Mouse (Mus musculus) thymus, postnatal 36 days (tissue): Measurements from ENCODE around the gene Tmed4.
"Not testable (repeated sequence)": the region's sequence is repeated elsewhere in the genome, so short reads cannot be mapped to it uniquely, and the experiment has no call there.

Experiments used
- DNase-seq, 2 experiments: peaks; one replicate each; pipeline ENCODE4 v3.0.0; 2022; ENCODE audit warnings: mixed read lengths in 2 of 2

Gene Tmed4

DNA sequence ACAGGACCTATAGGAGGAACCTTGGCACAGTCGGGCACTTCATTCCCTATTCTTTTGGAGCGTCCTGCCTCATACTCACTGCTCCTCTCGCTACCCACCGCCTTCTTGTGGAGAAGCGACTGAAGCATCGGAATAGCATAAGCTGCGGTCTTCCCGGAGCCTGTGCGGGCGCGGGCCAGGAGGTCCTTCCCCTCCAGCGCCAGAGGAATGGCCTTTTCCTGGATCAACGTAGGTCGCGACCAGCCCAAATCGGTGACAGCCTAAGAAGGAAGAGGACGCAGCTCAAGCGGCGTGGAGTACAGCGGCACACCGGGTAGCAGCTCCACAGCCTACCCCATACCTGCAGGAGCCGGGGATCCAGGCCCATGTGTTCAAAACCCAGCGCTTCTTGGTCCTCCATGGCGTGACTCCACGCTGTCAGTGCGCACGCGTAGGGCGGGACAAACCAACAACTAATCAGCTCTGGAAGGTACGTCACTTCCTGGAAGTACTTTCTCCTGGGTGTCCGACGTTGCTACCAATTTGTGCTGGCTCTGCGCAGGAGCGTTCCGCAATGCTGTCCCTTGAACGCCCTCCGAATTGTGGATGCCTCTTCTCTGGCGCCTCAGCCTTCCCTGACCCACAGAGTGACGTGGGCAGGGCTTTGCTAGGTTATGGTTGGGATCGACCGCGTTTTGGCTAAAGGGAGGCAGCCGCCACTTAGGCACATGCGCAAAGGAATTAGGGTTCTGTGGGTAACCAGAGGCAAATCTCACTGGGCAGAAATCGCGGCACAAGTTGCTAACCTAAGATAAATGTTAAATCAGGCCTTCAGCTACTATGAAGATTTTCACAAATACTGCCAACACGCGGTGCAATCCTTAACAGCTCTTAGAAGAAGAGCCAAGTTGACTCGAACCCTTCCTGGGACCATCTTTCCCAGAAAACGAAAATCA is 7.1 kb downstream of the Tmed4 start, which contains the start of gene Ddx56:
Gene Ddx56, minus strand, starts transcription at position 453 of the 935 bp plus-strand sequence.
- peak; percentile 86 to 89 for DNase-seq

DNA sequence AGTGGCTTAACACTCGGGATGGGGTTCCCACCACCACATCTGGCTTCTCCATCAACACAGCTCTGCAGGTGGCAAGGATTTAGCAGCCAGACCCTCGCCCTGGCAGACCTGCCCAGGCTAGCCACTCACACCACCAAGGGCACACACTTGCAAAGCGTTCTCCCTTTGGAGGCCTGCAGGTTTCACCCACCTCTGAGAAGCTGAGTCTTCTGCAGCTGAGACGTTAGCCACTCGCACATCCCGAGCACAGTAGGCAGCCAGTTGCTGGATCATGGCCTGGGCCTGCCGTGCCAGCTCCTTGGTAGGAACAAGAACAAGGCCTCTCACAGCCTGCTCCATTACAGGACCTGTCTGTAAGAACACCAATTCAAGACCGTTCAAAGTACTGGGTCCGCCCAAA is 8.0 kb downstream of the Tmed4 start:
- no peak for DNase-seq

DNA sequence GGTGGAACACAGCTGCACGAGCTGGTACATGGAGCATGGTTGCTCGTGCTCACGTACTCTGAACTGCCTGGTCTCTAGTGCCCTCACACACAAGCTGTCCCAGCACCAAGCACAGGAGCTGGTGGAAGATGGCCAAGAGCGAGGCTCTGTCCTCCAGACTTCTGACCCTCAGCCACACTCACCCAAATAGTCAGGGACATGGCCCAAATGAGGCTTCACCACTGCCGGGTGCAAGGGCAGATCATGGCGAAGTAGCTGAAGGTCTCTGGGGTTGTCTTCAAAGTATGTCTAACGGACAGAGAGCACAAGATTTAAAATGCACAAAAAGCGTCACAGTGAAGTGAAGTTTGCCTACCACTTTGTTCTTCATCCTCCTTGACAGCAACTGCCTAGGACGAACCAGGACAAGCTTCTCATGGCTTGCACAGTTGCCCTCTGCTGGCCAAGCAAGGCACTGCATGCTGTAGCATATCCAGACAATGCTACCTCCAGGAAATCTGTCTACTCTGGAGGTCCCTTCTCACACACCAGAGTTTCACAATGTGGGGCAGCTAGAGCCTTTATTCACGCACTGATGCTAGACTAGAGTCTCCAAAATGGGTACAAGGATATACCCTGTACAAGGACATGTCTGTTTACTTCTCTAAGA is 13.1 kb downstream of the Tmed4 start:
- peak; percentile 60 to 67 for DNase-seq

DNA sequence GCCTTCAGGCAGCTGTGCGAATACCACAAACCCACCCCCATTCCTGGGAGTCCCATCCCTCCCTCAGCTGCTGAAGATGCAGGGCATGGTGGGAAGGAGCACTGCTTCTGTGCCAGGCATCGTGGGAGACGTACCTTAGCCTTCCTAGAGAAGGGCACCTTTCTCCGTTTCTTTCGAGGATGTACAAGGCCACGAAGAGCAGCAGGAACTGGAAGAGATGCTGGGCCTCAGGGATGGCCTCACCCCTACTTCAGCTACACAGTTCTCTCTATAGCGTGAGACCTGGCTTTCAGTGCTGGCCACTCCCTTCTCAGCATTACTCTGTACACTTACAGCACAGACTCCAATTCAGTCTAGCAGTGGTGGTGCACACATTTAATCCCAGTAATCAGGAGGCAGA is 15.3 kb downstream of the Tmed4 start:
- DNase-seq = no peak

DNA sequence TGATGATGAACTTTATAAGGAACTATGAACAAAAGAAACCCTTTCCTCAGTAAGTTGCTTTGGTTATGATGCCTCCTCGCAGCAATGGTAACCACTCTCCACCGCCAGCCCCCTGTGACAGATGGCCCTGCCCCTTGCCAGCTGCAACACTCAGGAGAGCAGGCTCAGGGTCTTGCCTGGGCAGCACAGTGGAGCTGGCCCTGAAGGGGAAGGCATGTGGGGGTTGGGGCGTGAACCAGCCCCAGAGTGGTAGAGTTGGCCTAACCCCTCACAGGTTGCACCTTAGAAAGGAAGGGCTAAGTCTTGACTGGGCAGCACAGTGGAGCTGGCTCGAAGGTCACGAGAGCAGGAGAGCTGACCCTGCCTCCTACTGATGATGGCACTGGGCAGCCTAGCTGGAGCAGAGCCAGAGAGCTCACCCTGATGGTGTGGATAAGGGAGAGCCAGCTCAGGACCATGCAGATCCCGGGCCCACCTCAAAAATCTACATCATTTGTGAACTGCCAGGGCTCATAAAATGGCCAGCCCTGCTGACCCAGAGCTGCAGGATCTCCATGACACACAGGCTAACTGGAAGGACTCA is 18.1 kb downstream of the Tmed4 start:
- no peak for DNase-seq

- not testable (repeated sequence) for DNase-seq
Observed at GRCm38 (mm10) chr11:6254602-6255001, 20.1 kb downstream of the Tmed4 start.

- no peak for DNase-seq
Observed at GRCm38 (mm10) chr11:6252824-6253223, 21.8 kb downstream of the Tmed4 start.

DNA sequence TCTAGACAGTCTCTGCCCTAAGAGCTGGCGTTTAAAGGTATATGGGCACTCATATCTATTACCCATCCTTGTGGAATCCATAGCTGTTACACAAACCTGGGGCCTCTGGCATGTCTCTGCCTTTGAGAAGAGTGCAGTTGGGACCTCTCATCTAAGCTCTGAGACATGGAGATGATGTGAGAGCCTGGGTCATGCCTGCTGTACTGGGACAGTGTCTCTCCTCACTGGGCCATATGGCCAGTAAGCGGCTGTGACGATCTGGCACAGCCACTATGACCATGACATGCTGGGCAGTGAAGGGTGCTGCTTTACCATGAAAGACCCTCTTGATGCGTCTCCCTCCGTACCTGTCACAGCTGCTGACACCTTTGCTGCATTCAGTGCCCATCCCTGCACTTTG is 22.4 kb downstream of the Tmed4 start:
- DNase-seq = no peak

DNA sequence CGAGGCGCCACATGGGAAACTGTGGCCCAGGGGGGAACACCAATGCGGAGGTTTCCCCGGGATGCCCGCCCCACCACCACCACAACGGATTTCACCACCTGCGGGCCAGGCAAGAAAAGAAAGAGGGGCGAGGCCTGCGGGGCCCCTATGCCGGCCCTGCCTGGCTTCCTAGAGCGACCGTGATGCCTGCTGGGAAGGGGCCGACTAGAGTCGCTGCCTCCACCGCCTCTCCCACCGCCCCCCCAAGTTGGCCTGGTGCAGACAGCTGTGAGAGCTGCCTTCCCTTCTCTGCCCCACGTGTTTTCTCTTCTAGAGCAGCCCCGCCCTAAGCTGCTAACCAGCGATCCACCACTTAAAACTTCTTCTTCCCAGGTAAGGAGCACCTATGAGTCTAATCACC is 30.0 kb downstream of the Tmed4 start:
- DNase-seq = no peak

- no peak for DNase-seq
Observed at GRCm38 (mm10) chr11:6233025-6233424, 41.6 kb downstream of the Tmed4 start.

DNA sequence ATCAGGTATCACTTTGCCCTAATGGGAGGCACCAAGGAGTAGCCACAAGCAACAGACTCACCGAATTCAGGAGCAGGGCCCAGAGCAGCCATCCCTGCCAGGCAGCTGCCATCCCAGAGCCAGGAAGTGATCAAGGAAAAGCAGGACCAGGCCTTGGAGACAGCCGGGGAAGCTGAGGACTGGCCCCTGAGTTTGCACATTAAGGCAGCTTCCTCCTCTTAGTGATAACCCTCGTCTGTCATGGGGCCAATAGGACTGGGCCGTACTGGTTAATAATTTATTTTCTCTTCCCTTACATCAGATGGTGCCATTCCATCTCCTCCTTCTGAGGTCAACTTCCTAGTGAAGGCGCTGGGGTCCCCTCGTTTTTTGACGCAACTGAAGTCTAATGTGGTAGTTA is 44.7 kb downstream of the Tmed4 start, which contains the start of gene Npc1l1:
Gene Npc1l1, minus strand, starts transcription at position 132 of the 400 bp plus-strand sequence.
- DNase-seq = no peak

DNA sequence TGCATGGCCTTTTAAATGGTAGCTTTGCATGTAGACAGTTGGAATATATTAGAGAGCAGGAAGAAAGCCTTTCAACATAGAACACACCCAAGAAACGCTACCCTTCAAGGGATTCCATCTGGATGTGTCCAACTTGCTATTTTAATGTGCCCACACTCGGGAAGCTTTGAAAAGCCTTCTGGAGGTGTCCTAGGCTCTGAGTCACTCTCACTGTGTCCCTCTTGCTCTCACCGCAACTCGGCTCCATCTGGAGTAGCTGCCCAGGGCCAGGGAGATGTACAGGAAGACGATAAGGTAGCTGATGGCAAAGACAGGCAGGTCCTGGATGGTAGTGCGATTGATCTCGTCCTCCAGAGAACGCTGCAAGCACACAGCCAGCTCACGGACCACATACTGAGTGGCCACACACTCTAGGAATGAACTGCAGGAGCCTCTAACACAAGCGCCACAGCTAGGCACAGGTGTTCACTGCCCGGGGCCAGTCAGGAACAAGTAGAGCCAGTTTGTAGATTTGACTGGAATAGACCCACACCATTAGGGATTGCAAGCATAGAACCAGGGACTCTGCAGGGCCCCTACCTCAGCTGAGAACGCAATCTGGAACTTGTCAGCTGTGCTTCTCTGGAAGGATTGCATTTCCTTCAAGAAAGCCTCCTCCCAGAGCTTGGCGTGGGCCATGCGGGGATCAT is 50.0 kb downstream of the Tmed4 start:
- DNase-seq = no peak

DNA sequence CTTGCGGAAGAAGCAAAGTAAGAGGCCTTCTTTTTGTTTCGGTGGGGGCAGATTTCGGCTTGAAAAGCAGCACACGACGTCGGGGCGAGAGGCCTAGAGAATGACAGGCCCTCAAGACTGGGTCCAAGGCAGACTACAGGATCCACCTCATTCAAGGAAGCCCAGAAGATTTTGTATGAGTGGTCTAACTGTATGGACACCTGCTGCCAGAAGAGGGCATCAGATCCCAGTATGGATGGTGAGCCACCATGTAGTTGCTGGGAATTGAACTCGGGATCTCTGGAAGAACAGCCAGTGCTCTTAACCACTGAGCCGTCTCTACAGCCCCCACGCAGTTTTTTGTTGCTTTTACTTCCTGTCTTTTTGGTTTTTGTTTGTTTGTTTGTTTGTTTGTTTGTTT is 52.5 kb downstream of the Tmed4 start:
- DNase-seq = no peak
